Mouse (Mus musculus): ENCODE measurements around the gene Sema6b.

- no peak for TF ChIP-seq POLR2A (IDR thresholded peaks at IDR 0.05; ENCODE audit: borderline replicate concordance, extremely low read depth, insufficient read depth, insufficient read length, poor library complexity, severe bottlenecking)
- no peak for TF ChIP-seq CTCF (IDR thresholded peaks at IDR 0.05; ENCODE audit: borderline replicate concordance, extremely low read depth, insufficient read depth, insufficient read length)
Observed at GRCm38 (mm10) chr17:56141702-56142605, 1.8 kb upstream of the Sema6b start.
